Mouse (Mus musculus): ENCODE results near the gene Myo1c. TPM values are rescaled to one million over a fixed set of nuclear protein-coding genes. Genes with fewer than 3 reads are reported as not detected.

The Myo1c gene
- total RNA-seq, 2 experiments from 2014 or later, result 128 to 132 TPM

DNA sequence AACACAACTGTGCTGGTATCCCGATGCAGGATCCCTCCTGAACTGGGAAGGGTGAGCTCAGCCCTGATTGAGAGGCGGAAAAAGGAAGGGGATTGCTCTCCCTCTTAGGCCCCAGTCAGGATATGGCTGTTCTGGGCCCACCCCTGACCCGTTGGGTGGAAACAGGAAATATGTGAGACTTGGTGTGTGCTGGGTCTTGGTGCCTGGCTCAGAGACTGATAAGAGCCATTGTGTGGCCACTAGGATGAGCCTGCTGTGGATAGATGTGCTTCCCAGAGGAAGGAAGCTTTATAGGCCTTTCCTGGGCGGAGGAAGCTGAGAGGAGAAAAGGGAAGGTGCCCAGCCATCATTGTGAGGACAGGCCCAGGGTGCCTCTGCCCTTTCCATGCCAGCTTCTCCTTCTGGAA lies 1.1 kb upstream of the Myo1c start:
- peak; percentile 35 for DNase-seq

DNA sequence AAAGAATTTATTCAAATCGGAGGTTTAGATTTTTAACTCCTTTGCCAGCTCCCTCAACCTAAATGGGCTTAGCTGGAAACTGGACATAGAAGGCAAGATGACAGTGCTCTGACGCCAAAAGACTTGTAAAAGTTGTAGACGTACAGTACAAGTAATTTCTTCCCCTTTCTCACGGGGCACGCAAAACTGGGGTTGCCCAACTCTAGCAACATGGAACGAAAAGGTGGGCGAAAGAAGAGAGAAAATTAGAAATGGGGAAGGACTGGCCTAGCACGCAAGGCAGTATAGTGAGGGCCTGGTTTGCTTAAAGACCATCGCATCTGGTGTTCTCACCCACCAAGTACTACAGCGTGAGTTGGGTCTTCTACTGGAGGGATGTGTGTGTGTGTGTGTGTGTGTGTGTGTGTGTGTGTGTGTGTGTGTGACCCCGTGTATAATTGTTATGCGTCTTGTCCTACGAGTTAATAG lies 688 bp downstream of the Myo1c start:
- DNase-seq, result no peak

DNA sequence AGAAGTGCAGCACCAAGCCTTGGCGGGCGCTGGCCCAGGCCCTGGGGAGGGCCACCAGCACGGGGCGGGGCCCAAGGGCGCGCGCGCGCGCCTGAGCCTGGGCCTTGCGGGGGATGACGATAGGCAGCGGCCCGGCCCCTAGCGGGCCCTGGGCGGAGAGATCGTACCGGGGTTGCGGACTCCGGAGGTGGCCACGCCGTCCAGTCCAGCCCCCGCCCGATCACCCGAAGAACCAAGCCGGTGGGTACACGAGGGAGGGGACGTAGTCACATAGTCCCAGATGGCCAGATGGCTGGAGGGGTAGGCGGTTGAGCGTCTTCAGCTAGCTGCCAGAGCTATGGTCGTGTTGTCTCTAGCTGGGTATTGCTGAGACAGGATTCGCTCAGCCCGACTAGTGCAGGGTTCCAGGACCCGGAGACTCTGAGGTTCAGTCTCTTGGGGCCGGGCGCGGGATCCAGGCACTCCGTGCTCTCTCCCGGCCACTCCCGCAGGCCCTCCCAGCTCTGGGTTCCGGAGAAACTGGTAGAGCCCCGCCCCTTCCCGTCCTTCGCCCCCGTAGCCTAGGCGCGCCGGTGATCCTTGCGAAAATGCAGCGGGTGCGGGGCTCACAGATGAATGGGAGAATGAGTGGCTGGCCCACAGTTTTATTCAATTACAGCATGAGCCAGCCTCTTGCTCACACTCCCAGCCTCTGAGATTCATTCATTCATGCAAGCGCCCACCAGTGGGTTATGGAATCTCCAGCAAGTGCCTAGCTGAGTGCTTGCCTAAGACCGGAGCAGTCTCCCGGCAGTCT lies 1.3 kb downstream of the Myo1c start:
- peak; percentile 92 for DNase-seq

DNA sequence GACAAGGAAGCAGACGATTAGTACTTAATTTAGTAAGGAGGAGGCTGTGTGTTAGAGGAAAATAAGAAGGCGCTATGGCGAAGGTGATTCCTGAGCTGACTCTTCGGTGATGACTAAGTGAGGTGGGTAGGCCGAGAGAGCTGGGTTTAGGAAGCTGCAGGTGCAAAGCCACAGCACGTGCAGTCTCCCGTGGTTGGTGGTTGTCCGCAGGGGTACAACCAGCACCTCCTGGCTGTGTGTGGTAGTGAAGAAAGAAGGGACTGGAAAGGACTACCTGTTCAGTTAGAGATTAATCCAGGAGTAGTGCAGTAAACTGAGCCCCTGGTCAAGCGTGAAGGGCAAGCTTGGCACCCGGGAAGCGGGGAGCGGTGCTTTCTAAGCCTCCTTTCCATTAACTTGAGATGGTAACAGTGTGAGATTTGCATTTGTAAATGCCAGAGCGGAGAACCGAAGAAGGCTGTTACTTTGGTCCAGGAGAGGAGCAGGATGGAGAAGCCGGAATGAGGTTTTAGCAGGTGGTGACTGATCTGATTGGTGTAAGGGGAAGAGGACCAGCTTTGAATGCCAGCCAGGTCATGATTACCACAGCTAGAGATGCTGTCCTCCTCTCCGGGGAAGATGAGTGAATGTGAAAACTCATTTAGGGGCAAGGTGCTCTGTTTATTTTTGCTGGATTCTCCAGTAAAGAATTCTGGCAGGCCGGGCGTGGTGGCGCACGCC lies 2.1 kb downstream of the Myo1c start:
- no peak for DNase-seq

DNA sequence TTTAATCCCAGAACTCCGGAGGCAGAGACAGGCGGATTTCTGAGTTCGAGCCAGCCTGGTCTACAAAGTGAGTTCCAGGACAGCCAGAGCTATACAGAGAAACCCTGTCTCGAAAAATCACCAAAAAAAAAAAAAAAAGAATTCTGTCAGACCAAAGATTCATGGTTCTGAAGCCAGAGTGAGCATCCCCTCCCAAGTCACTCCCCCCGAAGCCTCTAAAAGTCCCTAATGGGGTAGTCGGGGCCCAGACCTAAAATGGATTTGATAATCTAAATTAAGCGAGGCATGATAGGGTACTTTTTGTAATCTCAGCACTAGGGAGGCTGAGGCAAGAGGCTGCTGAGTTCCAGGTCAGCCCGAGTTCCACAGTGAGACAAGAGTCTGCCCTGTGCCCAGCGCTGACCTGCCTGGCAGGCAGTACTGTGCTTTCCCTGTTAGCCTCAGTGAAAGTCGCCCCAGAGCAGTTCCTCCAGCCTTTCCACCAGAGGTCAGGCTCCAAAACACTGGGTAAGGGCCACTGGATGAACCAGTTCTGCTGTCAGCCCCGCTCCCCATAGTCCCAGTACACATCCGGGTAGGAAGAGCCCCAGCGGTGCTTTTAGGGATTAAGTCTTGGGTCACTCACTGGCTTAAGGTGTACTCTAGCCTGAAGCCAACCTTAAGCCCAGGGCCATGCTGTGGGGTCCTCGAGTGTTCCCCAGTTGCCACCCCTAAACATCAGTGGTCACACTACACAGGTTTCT lies 2.8 kb downstream of the Myo1c start:
- DNase-seq, result no peak

DNA sequence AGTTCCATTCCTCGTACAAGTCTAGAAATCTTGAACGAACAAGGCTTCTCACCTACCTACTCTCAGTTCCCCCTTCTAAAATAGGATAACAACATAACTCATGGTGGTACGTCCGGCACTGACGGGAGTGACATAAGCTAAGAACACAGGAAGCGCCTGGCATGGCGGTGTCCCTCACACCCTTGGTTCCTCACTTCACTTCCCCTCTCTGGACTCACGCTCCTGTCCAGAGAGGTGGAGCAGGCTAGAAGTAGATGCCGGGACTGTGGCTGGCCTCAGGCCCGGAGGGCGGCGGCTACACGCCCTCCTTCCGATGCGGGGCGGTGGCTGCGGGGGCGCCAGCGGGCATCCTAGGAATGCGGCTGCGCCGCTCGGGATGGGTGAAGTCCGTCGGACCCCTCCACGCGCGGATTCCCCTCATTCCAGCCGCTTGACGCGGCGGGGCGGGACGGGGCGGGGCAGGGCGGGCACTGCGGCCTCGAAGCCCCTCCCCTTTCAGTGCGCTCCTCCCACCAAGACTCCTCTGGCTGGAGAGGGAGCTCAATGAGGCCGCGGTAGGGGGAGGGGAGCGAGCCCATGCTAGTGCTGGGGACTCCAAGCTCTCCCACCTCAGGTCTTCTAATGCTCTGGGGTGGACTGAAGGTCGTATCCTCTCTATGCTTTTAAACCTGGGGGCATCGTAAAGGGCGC lies 3.6 kb downstream of the Myo1c start:
- DNase-seq, result peak; percentile 87

DNA sequence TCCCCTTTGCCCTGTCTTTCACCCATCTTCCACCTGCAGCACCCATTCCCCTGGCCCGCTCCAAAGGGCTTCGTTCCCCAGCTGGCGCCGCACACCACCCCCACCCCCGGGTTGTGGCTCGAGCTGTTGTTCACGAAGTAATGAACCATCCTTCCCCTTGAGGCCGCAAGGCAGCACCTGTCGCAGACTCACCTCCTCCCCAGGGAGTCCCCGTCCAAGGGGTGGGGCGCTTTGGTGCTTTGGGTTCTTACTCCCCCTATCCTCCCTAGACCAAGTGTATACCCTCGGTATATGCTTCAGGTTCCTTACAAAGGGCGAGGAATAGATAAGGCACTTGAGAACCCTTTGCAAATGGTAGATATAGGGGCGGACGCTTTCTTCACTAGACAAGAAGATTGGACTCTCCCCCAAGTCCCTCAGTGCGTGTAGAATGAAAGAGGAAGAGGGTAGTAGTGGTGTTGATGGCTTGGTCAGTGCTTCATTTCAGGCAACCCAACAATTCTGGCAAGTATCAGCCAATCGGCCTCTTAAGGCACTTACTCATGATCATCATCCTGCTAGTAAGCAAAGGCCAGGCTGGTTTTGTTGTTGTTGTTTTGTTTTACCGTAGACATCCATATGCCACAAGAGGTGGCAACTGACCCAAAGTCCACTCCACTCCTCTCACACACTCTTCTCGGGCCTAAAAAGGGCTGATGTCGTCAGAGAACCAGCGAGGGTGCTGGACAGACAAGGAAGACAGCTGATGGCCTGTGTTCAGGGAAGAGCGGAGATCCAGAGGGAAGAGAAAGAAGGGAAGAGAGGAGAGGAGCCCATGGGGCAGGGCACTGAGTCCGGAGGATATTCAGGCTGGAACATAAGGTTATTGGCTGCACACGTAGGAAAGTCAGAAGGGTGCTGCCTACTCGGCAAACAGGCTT lies 4.4 kb downstream of the Myo1c start:
- no peak for DNase-seq

DNA sequence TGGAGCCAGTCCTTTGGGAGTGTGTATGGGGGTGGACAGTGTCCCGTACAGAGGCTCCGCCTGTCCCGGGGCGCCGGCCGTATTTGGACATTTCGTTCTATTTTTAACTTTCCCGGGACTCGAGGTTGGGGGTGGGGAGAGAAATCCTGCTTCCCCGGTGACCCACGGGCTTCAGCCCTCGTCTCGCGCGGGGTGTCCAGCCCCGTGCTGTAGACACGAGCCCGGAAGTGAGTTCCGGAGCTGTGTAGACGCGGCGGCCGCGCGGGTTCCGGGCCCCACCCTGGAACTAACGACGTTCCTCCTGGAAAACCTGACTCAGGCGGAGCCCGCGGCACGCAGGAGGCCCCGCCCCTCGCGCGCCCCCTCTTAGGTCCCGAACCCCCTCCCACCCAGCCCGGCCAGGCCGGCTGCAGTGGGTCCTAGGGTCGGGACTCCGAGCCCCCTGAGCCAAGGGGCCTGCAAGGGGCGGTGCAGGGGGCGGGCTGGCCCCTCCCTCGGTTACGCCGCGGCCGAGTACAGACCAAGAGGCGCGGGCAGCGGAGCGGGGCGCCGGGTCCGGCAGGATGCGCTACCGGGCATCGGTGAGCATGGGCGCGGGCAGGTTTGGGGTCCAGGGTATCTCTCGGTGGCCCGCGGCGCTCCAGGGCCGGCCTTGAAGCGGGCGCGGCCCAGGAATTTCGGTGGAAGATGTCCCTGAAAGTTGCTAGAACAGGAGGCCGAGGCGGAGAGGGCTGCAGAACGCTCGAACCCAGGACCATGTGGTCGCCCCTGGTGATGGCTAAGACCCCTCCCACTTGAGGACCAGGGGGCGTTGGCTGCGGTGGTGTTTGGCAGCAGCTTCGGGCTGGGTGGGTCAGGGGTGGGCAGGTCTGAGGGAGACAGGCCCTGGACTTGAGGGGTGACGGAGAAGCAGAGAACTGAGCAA lies 5.6 kb downstream of the Myo1c start:
- peak; percentile 85 for DNase-seq

DNA sequence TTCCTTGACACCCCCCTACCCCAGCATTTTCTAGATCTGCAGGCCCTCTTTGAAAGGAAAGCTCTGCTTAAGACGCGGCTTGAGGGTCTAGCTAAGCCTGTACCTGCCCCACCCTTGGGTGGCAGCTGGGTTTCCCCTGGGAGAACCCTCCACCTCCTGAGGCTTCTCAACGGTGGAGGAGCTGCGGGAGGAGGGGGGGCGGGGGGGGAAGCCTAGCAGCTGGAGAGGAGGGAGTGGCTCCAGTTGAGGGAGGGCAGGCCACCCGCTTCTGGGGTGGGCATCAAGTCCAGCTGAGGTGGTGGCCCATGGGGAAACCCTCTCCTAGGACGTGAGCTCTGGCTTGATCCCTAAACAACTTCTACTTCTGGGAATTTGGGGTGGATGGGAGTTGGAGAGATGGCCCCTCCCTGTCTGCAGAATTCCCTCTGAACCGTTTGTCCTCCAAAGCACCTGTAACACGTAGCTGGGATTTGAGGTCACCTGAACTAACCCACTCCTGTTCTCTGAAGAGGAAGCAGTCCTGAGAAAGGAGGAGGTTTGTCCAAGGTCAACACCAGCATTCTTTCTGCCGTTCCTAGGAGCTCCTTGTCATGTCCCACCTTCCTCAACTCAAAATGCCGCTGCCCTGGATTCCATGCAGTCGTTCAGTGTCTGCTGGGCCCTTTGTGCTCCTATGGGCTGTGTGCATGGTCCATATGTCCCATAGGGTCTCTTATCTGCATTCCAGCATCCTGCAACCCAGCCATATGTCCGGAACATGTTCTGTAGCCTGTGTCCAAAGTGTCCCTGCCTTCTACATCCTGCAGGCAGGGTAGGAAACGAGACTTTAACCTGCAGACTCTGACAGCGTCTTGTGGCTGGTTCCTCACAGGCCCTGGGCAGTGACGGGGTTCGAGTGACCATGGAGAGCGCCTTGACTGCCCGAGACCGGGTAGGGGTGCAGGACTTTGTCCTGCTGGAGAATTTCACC lies 6.6 kb downstream of the Myo1c start:
- no peak for DNase-seq

DNA sequence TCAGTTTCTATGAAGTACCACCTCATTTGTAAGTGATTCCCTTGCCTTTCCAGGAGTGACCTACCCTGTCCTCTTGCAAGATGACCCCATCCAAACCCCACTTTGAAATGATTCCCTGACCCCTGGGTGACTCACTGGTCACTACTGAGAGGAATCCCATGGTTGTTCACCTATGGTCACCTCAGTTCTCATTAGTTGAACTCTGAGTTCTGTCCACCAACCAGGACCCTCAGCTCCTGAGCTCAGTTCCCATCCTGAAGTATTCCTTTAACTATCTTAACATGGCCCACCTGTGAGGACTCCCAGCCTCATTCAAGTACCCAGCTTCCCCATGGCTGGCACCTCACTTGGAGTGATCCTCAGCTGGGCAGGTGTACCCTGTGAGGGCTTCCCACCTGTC lies 7.5 kb downstream of the Myo1c start:
- no peak for DNase-seq

DNA sequence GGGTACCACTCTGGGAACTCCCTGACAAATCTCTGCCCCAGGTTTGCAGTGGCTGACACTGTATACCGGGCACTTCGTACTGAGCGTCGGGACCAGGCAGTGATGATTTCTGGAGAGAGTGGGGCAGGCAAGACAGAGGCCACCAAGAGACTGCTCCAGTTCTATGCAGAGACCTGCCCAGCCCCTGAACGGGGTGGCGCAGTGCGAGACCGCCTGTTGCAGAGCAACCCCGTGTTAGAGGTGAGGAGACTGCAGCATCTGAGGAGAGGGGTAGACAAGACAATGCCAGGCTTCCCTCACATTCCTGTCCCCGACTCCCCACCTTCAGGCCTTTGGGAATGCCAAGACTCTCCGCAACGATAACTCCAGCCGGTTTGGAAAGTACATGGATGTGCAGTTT lies 8.0 kb downstream of the Myo1c start:
- no peak for DNase-seq

DNA sequence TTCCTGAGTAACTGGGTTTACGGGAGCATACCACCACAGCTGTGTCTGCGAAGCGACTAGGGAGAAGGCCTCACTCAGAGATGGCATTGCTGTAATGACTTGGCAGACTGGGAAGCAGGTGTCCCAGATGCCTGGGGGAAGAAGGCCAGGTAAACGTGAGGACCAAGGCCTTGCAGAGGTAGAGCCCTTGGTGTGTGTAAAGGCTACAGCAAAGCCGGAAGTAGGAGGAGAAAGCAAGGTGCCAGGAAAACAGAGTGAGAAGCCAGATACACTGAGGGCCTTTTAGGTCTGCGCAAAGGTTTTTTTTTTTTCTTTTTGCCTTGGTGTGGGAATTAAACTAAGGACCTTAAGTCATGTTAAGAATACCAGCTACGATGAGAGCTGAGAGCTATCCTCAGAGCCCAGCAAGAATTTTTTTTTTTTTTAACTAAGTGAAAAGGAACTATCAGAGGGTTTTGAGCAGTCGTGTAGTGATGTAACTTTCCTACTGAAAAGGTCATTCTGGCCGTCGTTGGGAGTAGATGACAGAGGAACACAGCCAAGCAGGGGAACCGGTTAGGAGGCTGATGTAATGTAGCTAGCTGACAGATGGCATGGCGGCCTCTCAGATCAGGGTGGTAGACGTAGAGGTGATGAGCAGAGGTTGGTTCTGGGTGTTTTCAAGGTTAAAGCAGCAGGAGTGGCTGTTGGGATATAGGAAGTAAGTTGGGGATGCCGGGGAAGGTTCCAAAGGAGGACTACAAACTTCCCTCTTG lies 8.9 kb downstream of the Myo1c start:
- DNase-seq, result peak; percentile 62

DNA sequence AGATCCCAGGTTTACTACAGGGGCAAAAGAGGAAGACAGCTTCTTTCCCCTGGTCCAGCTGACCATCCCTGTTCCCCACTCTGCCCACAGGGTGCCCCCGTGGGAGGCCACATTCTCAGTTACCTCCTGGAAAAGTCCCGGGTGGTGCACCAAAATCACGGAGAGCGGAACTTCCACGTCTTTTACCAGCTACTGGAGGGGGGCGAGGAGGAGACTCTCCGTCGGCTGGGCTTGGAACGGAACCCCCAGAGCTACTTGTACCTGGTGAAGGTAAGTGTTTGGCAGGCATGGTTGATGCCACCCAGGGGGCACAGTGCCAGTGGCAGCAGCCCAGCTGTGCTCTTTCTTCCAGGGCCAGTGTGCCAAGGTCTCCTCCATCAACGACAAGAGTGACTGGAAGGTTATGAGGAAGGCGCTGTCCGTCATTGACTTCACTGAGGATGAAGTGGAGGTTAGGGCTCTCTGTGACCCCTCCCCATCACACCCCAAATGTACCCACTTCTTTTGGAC lies 9.8 kb downstream of the Myo1c start:
- peak; percentile 62 for DNase-seq

DNA sequence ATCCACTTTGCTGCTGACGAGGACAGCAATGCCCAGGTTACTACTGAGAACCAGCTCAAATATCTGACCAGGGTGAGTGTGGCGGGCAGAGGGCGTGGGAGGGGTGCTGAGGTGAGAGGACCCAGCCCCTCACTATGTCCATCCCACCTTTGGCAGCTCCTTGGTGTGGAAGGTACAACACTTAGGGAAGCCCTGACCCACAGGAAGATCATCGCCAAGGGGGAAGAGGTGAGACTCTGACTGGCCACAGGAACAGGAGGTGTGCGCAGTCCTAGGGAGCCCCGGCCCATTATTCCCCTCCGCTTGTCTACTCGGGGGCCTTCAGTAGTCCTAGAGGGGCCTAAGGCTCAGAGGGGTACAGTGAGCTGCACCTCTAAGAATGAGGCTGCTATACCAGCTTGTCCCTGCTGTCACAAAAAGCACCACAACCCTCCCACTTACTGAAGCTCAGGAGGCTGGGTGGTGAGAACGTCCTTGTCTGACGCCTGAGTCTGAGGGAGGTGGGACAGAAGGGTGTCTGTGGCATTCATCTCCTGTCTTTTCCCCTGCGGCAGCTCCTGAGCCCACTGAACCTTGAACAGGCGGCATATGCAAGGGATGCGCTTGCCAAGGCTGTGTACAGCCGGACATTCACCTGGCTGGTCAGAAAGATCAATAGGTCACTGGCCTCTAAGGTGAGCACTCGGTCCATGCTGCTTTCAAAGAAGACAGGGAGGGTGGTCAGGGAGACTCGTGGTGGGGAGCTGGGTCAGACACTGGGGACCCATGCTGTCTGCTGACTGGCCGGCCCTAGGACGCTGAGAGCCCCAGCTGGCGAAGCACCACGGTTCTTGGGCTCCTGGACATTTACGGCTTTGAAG lies 10.9 kb downstream of the Myo1c start:
- no peak for DNase-seq

DNA sequence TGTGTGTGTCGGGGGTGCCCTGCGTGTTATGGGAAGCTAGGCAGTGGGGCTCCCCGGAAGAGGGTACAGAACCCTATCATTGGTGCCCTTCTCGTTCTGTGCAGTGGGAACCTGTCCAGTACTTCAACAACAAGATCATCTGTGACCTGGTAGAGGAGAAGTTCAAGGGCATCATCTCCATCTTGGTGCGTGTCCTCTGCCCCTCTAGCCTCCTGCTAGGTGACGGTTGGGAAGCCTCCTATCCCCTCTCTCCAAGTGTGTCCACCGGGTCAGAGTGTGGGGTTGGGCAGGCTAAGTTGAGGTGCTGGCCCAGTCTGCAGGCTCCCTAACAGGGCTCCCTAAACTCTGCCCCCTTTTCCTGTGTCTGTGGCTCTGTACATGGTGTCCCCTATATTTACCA lies 11.8 kb downstream of the Myo1c start:
- DNase-seq, result no peak

DNA sequence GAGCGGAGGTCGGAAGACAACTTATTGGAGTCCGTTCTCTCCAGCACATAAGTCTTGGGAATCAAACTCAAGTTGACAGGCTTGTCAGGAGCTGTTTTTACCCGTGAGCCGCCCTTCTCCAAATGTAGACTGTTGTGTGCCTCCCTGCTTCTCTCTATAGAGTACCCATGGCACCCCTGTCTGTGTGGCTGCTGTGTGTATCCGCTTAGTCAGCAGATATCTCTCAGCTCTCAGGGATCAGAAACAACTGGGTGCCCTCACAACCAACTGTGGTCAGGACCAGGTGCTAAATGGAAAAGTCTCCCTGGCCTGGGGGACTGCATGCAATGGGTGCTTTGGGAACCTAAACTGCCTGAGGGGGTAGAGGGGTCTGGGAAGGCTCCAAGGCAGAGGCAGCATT lies 16.0 kb downstream of the Myo1c start:
- DNase-seq, result no peak

DNA sequence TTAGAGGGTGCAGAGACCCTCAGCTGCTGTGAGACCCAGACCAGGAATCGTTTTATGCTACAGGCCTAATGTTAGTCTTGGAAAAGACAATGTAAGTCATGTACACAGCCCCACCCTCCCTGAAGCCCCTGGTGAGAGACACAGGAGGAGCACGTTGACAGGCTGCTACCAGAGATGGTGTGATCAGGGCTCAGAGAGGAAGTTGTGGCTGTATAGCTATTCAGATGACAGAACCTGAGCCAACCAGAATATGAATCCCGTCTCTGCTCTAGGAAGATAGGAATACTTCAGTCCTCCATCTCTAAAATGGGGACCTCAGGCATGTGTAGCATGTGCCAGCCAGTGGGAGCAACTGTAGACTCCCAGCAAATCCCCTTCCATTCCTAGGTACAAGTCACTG lies 18.3 kb downstream of the Myo1c start:
- no peak for DNase-seq

Measured in adrenal gland, postnatal 10 days (tissue).